Mouse (Mus musculus): ENCODE measurements at regions not wholly inside any gene's neighbourhood (a gene's known extent, or its start where the extent isn't known, plus 50 kb on each side); places are given as distances from the start of the nearest gene placed in this dataset.

GRCm38 (mm10) chr19:14197864-14198263 is 284.5 kb downstream of the Olfr1505 start:
- DNase-seq = no peak

- no peak for DNase-seq
These were observed 307.2 kb downstream of the Olfr1505 start for GRCm38 (mm10) chr19:14220507-14220909.

DNA sequence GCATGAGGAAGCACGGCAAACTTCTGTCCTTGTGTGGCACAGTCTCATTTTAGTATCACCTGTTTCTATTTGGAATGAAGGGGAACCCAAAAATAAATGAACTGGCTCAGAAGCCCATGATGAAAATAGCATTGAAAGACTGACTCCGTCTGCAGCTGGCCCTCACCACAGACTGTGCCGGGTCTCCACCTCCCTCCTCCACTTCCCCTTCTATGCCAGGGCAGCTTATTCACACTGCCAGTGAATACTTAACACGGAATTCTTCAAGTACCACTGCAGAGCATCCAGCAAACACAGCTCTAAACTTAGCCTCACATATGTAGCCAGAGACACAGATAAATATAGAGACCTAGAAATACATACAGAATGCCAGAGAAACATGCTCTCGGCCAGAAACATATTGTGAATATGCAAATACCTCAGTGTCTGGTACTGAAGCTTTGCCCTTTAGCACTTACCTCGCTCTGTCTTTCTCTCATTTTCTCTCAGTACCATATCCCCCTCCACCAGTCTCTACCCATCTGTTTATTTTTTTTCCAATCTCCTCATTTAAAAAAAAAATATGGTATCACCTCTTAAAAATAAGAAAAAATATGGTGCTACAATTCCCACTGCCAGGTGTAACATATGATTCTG is 311.8 kb downstream of the Olfr1505 start:
- DNase-seq = peak; percentile 97

DNA sequence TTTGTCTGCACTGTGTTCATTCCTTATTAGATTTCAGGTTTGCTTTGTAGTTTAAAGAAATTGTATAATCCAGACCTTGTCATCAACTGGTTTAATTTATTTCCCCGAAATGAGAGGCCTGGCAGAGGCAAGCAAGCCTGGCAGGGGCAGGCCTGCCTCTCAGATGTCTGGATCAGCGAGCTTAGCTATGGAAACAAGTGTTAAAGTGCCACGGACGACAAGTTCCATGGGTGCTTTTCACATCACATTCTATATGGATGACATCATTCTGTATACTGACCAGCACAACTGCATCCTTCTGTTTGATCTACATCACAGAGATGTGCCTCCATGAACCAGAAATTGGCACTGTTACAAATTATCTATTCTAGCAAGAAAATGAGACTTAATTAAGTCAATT is 312.5 kb downstream of the Olfr1505 start:
- no peak for DNase-seq

- peak; percentile 97 for DNase-seq
These were observed 313.2 kb downstream of the Olfr1505 start for GRCm38 (mm10) chr19:14226521-14226920.

- DNase-seq = no peak
These were observed 330.2 kb downstream of the Olfr1505 start for GRCm38 (mm10) chr19:14243565-14243964.

DNA sequence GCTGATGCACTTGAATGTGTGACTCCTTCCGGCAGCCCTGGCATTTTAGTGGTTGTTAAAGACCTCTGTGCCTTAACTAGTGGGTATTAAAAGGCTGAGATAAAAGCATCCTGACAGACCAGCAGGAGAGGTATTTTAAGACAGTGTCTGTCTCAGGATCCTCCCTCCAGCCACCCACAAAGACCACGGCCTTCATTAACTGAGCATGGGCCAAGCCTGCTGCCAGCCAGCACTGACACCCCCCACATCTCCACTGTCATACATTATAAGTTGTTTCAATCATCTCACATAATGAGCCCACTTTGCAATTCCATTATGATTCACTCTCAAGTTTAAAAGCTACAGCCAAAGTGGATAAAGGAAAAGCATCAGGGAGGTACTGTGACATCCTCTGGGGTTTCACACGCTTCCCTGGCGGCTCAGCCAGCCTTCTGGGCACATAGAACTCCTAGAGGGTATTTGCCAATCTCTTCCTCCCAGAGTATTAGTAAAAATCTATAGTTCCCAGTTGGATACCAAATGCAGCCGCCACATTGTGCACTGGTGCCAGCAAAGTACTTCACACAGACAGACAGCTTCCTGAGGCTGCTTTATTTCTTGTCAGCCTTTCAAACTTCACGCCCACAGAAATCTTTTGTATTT is 333.8 kb downstream of the Olfr1505 start:
- no peak for DNase-seq

- no peak for DNase-seq
These were observed 334.6 kb downstream of the Olfr1505 start for GRCm38 (mm10) chr19:14247979-14248378.

- no peak for DNase-seq
These were observed 339.2 kb downstream of the Tle4 start for GRCm38 (mm10) chr19:14258621-14259051.

- DNase-seq = no peak
These were observed 338.6 kb downstream of the Tle4 start for GRCm38 (mm10) chr19:14259223-14259622.

GRCm38 (mm10) chr19:14289331-14289737 is 308.5 kb downstream of the Tle4 start:
- DNase-seq = no peak

- DNase-seq = no peak
These were observed 306.9 kb downstream of the Tle4 start for GRCm38 (mm10) chr19:14290911-14291310.

- DNase-seq = no peak
These were observed 304.7 kb downstream of the Tle4 start for GRCm38 (mm10) chr19:14293172-14293571.

DNA sequence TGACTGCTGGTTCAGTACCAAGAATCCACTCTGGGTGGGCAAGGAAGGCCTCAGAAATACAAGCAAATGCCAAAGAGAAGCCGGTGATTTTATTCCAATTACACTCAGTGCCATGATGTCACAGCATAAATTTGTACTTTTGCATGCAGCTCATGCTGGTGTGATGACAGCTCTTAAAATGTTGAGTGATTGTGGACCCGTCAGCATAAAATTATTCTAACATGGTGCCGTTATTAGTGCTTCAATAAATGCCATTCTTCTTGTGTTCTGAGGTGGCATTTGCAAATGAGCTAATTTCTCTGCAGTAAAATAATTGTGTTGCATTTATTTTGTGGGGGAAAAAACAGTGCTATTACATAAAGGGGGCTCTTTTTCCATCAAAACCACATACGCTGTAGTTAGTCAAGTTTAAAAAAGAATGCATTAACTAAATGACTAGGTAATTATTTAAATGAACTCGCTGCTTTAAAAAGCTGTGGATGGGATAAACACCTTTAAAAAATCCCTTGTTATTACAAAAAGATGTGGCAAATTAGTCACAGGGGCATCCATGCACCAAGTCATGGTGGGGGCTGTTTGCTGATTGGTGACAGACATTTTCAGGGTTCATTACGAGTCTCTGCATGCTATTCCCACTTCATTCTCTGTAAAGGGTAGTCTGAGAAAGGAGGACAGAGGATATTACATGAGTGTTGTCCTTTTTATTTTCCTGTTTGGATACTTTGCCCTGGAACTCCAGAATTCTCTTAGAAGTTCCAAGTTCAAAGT is 296.5 kb downstream of the Tle4 start:
- peak; percentile 64 for DNase-seq

DNA sequence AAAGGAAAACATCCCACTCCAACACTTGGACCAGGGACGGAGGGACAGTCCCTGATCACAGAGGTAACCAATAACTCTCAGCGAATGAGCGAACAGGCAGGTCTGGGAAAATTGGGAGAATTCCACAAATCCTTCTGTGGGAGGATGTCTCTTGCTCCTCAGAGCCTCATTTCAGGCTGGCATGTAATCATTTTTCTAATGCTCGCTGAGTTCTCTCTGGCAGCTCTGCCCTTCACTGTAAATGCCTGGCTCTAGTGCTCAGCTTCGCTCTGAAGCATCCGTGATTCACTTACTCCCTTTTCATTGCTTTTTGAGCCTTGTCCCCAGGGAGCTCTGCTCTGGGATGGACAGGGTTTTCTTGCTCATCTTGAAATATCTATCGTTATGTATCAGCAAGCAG is 283.6 kb downstream of the Tle4 start:
- peak; percentile 48 for DNase-seq

GRCm38 (mm10) chr19:14319677-14320191 is 278.1 kb downstream of the Tle4 start:
- DNase-seq = no peak

DNA sequence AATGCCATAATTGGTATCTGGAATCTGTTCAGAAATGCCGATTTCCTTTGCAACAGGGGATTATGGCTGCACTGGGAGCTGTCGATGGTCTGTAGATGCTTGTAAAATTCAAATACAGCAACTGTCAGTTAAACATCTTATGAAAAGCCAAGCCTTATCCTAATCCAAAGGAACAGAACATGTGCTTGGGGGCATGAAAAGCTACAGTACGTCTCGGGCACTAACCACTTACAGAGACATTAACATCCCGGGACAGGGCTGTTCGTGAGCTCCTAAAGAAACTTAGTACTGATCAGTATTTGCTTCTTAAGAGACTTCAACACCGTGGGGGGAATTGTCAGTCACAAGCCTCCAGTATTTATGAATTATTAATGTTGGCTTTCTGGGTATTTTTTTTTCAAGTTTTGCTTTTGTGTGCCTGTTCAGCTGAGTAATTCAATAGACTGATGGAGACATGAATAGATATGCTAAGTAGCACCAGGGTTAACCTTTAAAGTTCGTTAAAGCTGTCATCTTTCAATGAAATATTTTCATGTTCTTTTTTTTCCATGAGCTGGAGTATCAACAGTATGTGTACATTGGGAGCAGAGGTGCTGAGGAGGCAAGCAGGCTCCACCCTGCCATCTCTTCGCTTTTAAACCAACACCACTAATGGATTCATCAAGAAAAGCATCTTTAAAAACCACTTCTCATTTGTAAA is 272.3 kb downstream of the Tle4 start:
- no peak for DNase-seq

DNA sequence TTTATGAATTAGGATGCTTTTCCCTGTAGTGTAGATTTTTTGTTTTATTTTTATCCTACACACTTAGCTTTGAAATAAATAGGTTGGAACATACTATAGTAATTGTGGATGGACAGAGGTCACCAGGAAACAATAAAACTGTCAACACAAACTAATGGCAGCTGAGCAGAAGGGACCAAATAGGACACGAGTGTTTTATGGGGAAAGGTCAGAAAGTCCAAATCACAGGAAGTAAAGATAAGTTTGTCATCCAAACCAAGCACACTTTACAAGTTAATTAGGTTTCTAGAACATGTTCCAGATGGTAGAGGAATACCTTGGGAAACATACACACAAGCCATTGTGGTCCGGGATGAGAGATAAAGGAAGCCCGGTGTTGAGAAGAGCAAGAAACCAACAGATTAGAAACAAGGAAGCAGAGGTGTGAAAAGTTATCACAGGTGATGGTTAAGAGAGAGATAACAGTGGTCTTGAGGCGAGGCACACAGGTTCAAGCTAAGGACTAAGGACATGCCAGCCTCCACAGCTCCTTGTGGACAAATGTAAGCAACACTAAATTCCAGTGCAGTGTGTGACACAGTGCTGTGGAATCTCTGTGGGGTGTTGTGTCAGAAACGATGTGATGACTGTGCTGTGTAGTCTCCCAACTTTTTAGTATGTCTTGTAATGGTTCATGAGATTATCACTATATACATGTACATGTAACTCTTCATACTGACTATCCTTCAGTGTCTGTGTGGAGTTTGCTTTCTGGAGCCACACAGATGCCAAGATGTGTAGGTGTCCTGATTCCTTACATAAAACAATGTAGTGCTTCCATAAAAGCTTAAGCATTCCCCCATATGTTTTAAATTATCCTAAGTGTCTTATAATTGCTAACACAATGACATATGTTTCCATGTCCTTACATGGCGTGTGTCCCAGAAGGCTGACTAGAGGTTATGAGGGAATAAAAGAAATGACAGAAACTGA is 264.5 kb downstream of the Tle4 start:
- no peak for DNase-seq

DNA sequence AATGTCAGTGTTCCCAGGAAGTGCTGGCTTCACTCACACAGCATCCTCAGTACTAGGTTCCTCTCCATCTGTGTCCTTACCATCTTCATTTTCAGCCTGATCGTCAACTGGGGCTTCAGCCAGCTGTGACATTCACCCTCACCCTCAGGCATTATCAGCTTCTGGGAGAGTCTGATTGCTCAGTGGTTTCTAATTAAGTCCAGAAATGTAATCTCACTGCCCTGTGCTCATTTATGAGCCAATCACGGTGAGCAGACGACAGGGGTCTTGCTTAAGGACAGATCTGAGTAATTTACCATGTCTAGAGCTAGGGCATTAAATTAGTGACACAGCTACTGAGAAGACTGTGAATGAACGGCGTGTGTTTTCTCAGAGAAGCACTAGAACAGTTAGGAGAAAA is 260.8 kb downstream of the Tle4 start:
- no peak for DNase-seq

DNA sequence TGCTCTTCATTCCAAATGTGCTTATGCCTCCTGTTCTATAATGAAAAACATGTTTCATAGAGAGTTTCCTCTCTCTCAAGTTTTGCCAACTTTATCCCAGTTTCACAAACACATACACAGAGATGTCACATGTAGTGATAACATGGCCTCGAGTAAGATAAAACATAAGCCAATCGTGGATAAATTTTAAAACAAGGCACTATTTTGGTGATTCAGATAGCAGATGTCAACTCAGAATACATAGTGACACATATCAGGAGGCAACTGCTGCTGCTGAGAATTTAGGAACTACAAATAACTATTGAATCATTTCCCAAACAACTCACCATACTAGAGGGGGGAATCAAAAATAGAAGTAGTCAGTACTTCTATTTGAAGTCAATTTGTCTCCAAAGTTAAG is 257.1 kb downstream of the Tle4 start:
- no peak for DNase-seq

DNA sequence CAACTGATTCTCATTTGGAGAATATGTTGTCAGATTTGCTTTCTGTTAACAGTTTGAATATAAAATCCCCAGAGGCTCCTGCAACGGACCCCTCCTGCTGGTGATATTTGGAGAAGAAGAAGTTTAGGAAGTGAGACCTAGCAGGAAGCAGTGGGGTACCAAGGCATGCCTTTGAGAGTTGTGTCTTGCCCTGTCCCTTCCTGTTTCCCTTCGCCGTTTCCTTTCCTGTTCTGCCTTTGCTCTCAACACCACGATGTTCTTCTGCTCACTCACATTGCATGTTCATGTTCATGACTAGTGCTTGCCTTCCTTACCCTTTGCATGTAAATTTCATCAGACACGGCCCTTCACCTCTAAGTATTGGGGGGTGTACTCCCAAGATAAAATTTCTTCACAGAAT is 254.0 kb downstream of the Tle4 start:
- DNase-seq = peak; percentile 55

- peak; percentile 72 for DNase-seq
These were observed 253.4 kb downstream of the Tle4 start for GRCm38 (mm10) chr19:14344467-14344866.
